Mouse (Mus musculus) liver, embryonic 11.5 days (tissue): ENCODE measurements around the gene Ugt1a10. TPM values are rescaled to one million over a fixed set of nuclear protein-coding genes. Genes with fewer than 3 reads are reported as not detected.
"Not testable (repeated sequence)": the region's sequence is repeated elsewhere in the genome, so short reads cannot be mapped to it uniquely, and the experiment has no call there.

Source experiments
- ATAC-seq: fragments of 200-750 bp; cut with Nextera tagmentation; replicated peaks from 2 replicates; pipeline ENCODE4 v1.8.0; 2017; ENCODE audit warnings: moderate number of reproducible peaks, mild to moderate bottlenecking, moderate TSS enrichment, moderate library complexity; ENCODE audit not compliant: low FRiP score
- DNase-seq: peaks from one replicate; pipeline ENCODE4 v3.0.0-alpha.2; 2017; ENCODE audit warnings: low spot score
- H3K27ac ChIP-seq: fragments of 300-500 bp; sonication (generic); 2 replicates; pipeline ENCODE4 v1.5.1; 2014; ENCODE audit warnings: mild to moderate bottlenecking, low read depth, low read length, control low read depth
- H3K27me3 ChIP-seq: fragments of 300-500 bp; sonication (generic); replicated peaks from 2 replicates; pipeline ENCODE4 v1.6.1; 2014; ENCODE audit warnings: low read length, mixed read lengths; ENCODE audit not compliant: control insufficient read depth, insufficient read depth
- H3K36me3 ChIP-seq: fragments of 300-500 bp; sonication (generic); 2 replicates; pipeline ENCODE4 v1.6.1; 2014; ENCODE audit warnings: mild to moderate bottlenecking, low read length, moderate library complexity, mixed read lengths; ENCODE audit not compliant: control insufficient read depth, insufficient read depth
- H3K4me1 ChIP-seq: fragments of 300-500 bp; sonication (generic); replicated peaks from 2 replicates; pipeline ENCODE4 v1.6.1; 2014; ENCODE audit warnings: low read length, mixed read lengths; ENCODE audit not compliant: control insufficient read depth, insufficient read depth
- H3K4me2 ChIP-seq: fragments of 300-500 bp; sonication (generic); 2 replicates; pipeline ENCODE4 v1.6.1; 2014; ENCODE audit warnings: mild to moderate bottlenecking, control low read depth, moderate library complexity
- H3K4me3 ChIP-seq: fragments of 300-500 bp; sonication (generic); 2 replicates; pipeline ENCODE4 v1.5.1; 2014; ENCODE audit warnings: low read depth, low read length, control low read depth
- H3K9ac ChIP-seq: fragments of 300-500 bp; sonication (generic); 2 replicates; pipeline ENCODE4 v1.6.1; 2014; ENCODE audit warnings: low read depth, low read length, control low read depth
- H3K9me3 ChIP-seq: fragments of 300-500 bp; sonication (generic); 2 replicates; pipeline ENCODE4 v1.6.1; 2016; ENCODE audit warnings: low read length, inconsistent platforms, mixed read lengths; ENCODE audit not compliant: control insufficient read depth
- WGBS: fragments of 180-500 bp; shearing (Covaris S2); extraction: QIAGEN DNeasy Blood & Tissue Kit; methylation state at CpG from one replicate; pipeline ENCODE4 v1.1.7; 2014; 5-methylcytosine and 5-hydroxymethylcytosine counted together
- polyA plus RNA-seq: library from polyadenylated mRNA; unstranded; fragments of >200 nt; fragmentation: Nextera tagmentation; extraction: Ambion mirVana; gene quantifications from 2 replicates; pipeline ENCODE4 v1.2.1, GENCODE M21; 2014

Ugt1a10 gene
- polyA plus RNA-seq, 1 experiment from 2014 or later, result not detected

DNA sequence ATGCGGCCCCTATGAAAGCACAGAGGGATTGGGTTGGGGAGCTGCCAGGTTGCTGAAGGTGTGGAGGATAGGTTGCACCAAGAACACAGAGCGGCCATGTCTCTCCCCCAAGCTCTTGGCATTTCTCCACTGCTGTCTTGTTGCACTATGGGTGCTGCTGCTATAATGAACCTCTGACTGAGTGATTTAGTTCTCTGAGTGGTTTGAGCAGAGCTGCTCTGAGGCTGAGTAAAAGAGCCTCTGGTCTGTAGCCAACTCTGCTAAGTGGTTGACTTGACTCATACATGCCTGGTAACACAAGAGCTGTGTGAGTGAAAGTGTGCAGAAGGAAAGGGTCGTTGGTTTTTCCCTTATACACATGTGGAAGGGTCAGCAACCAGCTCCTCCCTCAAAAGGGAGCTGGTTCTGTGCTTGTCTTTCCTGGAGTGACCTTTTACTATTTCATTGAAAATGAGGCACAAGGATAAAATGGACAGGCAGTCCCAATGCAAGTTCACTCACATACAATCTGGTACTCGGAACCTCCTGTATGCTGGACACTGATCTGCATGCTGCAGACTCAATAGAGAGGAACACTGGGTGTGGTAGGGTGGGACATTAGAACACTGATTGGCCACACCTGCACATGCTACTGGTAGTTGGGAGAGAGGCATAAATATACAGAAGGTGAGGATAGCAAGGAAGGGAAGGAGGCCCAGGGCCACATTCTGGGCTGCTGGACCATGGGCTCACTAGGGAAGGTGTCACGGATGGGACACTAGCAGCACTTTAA, 48.7 kb downstream of the Ugt1a10 start:
- H3K27ac ChIP-seq, ATAC-seq, H3K27me3 ChIP-seq, H3K36me3 ChIP-seq, DNase-seq, H3K4me1 ChIP-seq, H3K9ac ChIP-seq, H3K4me2 ChIP-seq, H3K4me3 ChIP-seq, H3K9me3 ChIP-seq: not testable (repeated sequence)
- WGBS, result 81% methylated on average over 4 of the region's 5 CpGs

- H3K4me3 ChIP-seq, result no peak overlapping the region
- H3K36me3 ChIP-seq, result no peaks in the 10 kb centered on the region
- no peaks in the 10 kb centered on the region for H3K4me1 ChIP-seq
- ATAC-seq, result no peak
- H3K9ac ChIP-seq, result no peak overlapping the region
- H3K27me3 ChIP-seq, result no peaks in the 10 kb centered on the region
- no peak overlapping the region for H3K27ac ChIP-seq
- DNase-seq, result no peak
- no peak overlapping the region for H3K4me2 ChIP-seq
- 76% methylated on average over 1 of the region's 1 CpGs for WGBS
- no peaks in the 10 kb centered on the region for H3K9me3 ChIP-seq
Observed at GRCm38 (mm10) chr1:88104667-88105430, 49.7 kb downstream of the Ugt1a10 start.

DNA sequence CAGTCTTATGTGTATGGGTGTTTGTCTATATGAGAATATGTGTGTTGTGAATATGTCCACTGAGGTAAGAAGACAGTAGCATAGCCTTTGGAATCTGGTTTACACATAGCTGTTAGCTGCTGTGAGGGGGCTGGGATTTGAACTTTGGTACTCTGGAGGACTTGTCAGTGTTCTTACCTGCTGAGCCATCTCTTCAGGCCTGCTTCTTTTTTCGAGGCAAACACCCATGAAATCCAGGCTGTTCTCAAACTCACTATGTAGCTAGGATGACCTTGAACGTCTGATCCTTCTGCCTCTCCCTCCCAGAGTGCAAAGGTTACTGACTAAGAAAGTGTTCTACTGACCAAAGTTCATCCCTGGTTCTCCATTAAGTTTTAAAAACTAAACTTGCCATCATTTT, 50.5 kb downstream of the Ugt1a10 start:
- no peaks in the 10 kb centered on the region for H3K9me3 ChIP-seq
- WGBS, result 43% methylated on average over 2 of the region's 2 CpGs
- H3K4me1 ChIP-seq, result no peaks in the 10 kb centered on the region
- H3K9ac ChIP-seq, result no peak overlapping the region
- DNase-seq (no peak), ATAC-seq (no peak)
- no peaks in the 10 kb centered on the region for H3K27me3 ChIP-seq
- no peaks in the 10 kb centered on the region for H3K36me3 ChIP-seq
- H3K4me2 ChIP-seq, result no peak overlapping the region
- no peak overlapping the region for H3K27ac ChIP-seq
- H3K4me3 ChIP-seq, result no peak overlapping the region

GRCm38 (mm10) chr1:88109027-88109557, 53.9 kb downstream of the Ugt1a10 start:
- ATAC-seq, result peak; percentile 93
- not testable (repeated sequence) for H3K9ac ChIP-seq, H3K4me3 ChIP-seq, H3K27ac ChIP-seq, H3K36me3 ChIP-seq, H3K4me2 ChIP-seq, H3K27me3 ChIP-seq, H3K4me1 ChIP-seq, DNase-seq, H3K9me3 ChIP-seq
- WGBS, result 69% methylated on average over 2 of the region's 2 CpGs

DNA sequence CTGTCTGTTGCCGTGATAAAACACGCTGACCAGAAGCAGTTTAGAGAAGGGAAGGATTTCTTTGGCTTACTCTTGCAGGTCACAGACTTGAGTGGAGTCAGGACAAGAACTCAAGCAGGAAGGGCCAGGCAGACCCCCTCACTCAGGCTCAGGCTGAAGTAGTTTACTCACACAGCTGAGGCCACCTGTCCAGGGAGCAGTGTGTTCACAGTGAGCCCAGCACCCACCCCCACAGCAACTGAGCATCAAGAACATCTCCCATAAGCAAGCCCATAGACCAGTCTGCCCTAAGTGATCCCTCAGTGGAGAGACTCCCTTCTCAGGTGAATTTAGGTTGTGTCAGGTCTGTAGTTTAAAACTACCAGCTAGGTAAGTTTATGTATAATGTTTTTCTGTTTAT, 54.4 kb downstream of the Ugt1a10 start:
- H3K27me3 ChIP-seq, H3K9me3 ChIP-seq, H3K4me2 ChIP-seq, H3K9ac ChIP-seq, DNase-seq, H3K27ac ChIP-seq, H3K36me3 ChIP-seq, H3K4me3 ChIP-seq, ATAC-seq, H3K4me1 ChIP-seq: not testable (repeated sequence)
- 63% methylated on average over 2 of the region's 2 CpGs for WGBS

- not testable (repeated sequence) for H3K27me3 ChIP-seq, H3K9me3 ChIP-seq, H3K36me3 ChIP-seq, H3K4me1 ChIP-seq, H3K9ac ChIP-seq, H3K4me3 ChIP-seq, ATAC-seq, H3K4me2 ChIP-seq, H3K27ac ChIP-seq, DNase-seq
- 83% methylated on average over 6 of the region's 6 CpGs for whole genome bisulfite sequencing
Observed at GRCm38 (mm10) chr1:88112769-88113168, 57.6 kb downstream of the Ugt1a10 start.

GRCm38 (mm10) chr1:88120550-88120949, 65.4 kb downstream of the Ugt1a10 start:
- not testable (repeated sequence) for H3K9ac ChIP-seq, H3K27me3 ChIP-seq, H3K9me3 ChIP-seq, H3K36me3 ChIP-seq, DNase-seq, H3K4me2 ChIP-seq, H3K27ac ChIP-seq, H3K4me3 ChIP-seq, H3K4me1 ChIP-seq, ATAC-seq
- 5% methylated on average over 4 of the region's 4 CpGs for WGBS

GRCm38 (mm10) chr1:88121521-88121920, 66.3 kb downstream of the Ugt1a10 start:
- H3K27ac ChIP-seq, H3K27me3 ChIP-seq, H3K36me3 ChIP-seq, DNase-seq, H3K9me3 ChIP-seq, H3K9ac ChIP-seq, H3K4me1 ChIP-seq, H3K4me3 ChIP-seq, ATAC-seq, H3K4me2 ChIP-seq: not testable (repeated sequence)
- no CpG with 5 or more reads among the region's 1 CpGs for whole genome bisulfite sequencing
